Mouse (Mus musculus): Measurements from ENCODE around the gene Ccdc96. TPM values are rescaled to one million over a fixed set of nuclear protein-coding genes. Genes with fewer than 3 reads are reported as not detected.

Gene Ccdc96
- polyA plus RNA-seq, 1 experiment: 0.07 TPM

DNA sequence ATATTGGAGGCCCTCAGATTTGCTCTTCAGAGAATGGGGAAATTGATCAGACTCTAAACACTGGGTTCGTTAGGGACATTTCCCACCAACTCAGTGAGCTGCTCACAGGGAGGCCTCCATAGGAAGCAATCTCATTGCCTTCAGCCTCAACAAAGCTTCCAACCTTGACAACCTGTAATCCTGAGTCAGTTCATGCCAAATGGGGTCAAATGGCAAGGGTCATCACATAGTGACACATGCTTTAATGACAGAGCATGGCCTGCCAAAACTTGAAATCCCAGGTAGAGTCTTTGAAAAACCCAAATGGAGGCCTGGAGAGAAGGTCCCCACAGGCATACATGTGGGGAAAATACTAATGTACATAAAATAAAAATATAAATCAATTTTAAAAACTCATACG, 42.5 kb downstream of the Ccdc96 start:
- TF ChIP-seq POLR2A (IDR thresholded peaks at IDR 0.05; ENCODE audit: control insufficient read depth, extremely low read depth, insufficient read depth, low read length, poor library complexity) (no peak), CTCF (IDR thresholded peaks at IDR 0.05; ENCODE audit: borderline replicate concordance, control insufficient read depth, extremely low read depth, insufficient read depth, low read length, poor library complexity) (no peak)
- H3K4me3 ChIP-seq (ENCODE audit: control insufficient read depth, insufficient read depth, low read length): no peak overlapping the region
- WGBS: 97% methylated on average over 2 of the region's 2 CpGs
- no peak overlapping the region for H3K27ac ChIP-seq (ENCODE audit: control insufficient read depth, insufficient read depth, low read length)
- DNase-seq: no peak
- no peaks in the 10 kb centered on the region for H3K27me3 ChIP-seq (ENCODE audit: control insufficient read depth, insufficient read depth, low read length)
- no peaks in the 10 kb centered on the region for H3K36me3 ChIP-seq (ENCODE audit: control insufficient read depth, insufficient read depth, low read length)
- peaks cover 15% of the 10 kb centered on the region for H3K4me1 ChIP-seq (replicated peaks; ENCODE audit: control insufficient read depth, insufficient read depth, low read length)

DNA sequence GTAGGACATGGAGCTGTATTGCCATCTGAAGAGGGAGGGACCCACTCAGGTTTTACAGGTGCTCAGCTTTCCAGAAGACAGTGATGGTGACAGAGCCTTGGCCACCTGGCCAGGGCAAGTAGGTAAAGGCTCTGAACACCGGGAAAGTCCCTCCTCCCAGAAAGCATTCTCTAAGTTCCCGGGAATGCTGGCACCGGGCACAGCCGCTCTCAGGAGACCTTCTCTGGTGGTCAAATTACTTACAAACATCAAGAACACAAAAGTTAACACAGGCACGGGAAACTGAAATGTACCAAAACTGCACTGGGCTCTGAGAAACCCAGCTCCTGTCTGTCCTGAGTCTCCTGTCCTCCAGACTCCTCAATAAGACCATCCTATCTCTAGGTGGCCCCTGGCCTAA, 45.3 kb downstream of the Ccdc96 start:
- Histone ChIP-seq H3K4me1 (replicated peaks; ENCODE audit: control insufficient read depth, insufficient read depth, low read length) (peaks cover 13% of the 10 kb centered on the region), H3K4me3 (ENCODE audit: control insufficient read depth, insufficient read depth, low read length) (peak overlapping the region; percentile 64), H3K27ac (ENCODE audit: control insufficient read depth, insufficient read depth, low read length) (no peak overlapping the region), H3K36me3 (ENCODE audit: control insufficient read depth, insufficient read depth, low read length) (no peaks in the 10 kb centered on the region), H3K27me3 (ENCODE audit: control insufficient read depth, insufficient read depth, low read length) (no peaks in the 10 kb centered on the region)
- DNase-seq: no peak
- 33% methylated on average over 5 of the region's 5 CpGs for WGBS
- no peak for TF ChIP-seq POLR2A (IDR thresholded peaks at IDR 0.05; ENCODE audit: control insufficient read depth, extremely low read depth, insufficient read depth, low read length, poor library complexity)
- TF ChIP-seq CTCF (IDR thresholded peaks at IDR 0.05; ENCODE audit: borderline replicate concordance, control insufficient read depth, extremely low read depth, insufficient read depth, low read length, poor library complexity): no peak

DNA sequence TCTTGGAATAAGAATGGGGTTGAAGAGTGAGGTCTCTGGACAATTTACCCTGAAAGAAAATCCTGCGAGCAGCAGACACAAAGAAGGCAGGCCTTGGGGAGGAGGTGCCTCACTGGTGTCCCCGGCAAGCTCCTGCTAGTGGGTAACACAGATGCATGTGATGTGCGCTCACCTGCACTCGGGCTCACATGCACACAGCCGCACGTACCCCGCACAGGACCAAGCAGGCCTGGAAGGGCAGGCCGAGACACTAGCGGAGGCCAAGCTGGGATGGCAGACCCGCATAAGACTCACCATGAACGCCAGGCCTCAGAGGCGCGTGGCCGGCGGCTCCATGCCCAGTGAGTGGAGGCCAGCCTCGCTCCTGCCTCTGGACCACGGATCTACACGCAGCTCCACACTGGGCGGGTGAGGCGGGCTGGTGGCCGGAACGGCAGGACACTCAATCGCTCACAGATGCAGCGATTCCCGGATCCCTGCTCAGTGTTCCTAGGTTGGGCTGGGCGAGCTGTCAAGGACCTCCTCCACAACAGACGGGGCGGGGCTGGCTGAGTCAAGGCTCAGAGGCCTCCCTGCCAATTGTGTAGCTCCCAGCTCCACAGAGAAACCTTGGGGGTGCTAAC, 45.9 kb downstream of the Ccdc96 start:
- peak overlapping the region; percentile 64 for H3K4me3 ChIP-seq (ENCODE audit: control insufficient read depth, insufficient read depth, low read length)
- 4% methylated on average over 28 of the region's 28 CpGs for WGBS
- H3K4me1 ChIP-seq (replicated peaks; ENCODE audit: control insufficient read depth, insufficient read depth, low read length): peaks cover 13% of the 10 kb centered on the region
- H3K36me3 ChIP-seq (ENCODE audit: control insufficient read depth, insufficient read depth, low read length): no peaks in the 10 kb centered on the region
- H3K27me3 ChIP-seq (ENCODE audit: control insufficient read depth, insufficient read depth, low read length): no peaks in the 10 kb centered on the region
- no peak overlapping the region for H3K27ac ChIP-seq (ENCODE audit: control insufficient read depth, insufficient read depth, low read length)
- no peak for TF ChIP-seq POLR2A (IDR thresholded peaks at IDR 0.05; ENCODE audit: control insufficient read depth, extremely low read depth, insufficient read depth, low read length, poor library complexity)
- 0 out of 2 replicates have a peak, but pooled peaks have one; percentile 58 for TF ChIP-seq CTCF (IDR thresholded peaks at IDR 0.05; ENCODE audit: borderline replicate concordance, control insufficient read depth, extremely low read depth, insufficient read depth, low read length, poor library complexity)
- DNase-seq: peak; percentile 81

DNA sequence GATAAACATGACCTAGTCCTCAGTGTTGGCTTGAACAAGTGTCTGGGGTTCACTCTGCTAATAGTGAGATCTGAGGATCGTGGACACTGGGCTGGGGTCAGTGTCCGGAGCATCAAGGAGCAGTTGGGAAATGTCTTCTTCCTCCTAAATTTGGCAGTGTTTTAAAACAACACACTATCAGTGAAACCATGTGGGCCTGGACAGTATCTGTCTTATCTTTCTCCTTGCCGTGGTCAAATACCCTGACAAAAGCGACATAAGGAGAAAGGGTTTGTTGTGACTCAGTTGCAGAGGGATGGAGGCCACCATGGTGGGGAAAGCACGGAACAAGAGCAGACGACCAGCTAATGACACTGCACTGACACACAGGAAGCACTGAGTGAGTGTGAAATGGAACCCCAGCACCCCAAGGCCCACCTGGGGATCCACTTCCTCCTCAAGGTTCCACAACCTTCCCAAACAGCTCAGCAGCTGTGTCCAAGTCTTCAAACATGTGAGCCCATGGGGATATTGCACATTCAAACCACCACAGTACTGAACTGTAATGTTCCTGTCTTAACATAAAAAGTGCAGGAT, 50.2 kb downstream of the Ccdc96 start:
- Histone ChIP-seq H3K4me3 (ENCODE audit: control insufficient read depth, insufficient read depth, low read length) (no peak overlapping the region), H3K4me1 (replicated peaks; ENCODE audit: control insufficient read depth, insufficient read depth, low read length) (peaks cover 14% of the 10 kb centered on the region), H3K27ac (ENCODE audit: control insufficient read depth, insufficient read depth, low read length) (no peak overlapping the region), H3K27me3 (ENCODE audit: control insufficient read depth, insufficient read depth, low read length) (no peaks in the 10 kb centered on the region), H3K36me3 (ENCODE audit: control insufficient read depth, insufficient read depth, low read length) (no peaks in the 10 kb centered on the region)
- DNase-seq: no peak
- WGBS: 84% methylated on average over 6 of the region's 6 CpGs
- TF ChIP-seq POLR2A (IDR thresholded peaks at IDR 0.05; ENCODE audit: control insufficient read depth, extremely low read depth, insufficient read depth, low read length, poor library complexity) (no peak), CTCF (IDR thresholded peaks at IDR 0.05; ENCODE audit: borderline replicate concordance, control insufficient read depth, extremely low read depth, insufficient read depth, low read length, poor library complexity) (no peak)

DNA sequence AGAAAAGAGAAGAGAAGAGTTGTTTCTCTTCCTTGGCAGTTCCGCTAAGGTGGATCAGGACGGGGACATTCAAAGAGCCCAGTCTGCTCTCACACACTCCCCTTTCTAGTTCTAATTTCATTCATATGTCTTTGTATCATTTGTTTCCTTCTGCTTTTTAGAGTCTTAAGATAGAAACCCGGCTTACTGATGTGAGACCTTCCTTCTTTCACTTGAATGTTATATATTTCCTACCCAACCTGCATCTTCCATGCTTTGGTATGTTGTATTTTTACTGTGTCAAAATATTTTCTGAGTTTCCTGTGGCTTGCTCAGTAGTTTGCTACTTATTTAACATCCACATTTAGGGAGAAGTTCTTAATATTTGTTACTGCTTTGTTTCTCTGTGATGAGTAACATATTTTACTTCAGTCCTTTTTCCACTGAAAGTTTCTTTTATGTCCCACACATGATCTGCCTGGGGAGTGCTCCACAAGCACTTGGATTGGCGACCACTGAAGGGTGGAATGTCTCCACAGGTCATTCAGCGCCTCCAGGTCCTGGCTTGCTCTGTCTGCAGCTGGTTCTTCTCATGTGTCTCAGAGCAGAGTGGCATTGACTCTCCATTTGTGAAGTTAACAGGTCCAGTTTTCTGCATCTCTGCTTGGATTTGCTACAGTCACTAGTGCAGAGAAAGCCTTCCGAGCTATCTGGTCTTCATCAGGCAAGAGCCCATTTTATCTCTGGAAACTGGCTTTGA, 51.2 kb downstream of the Ccdc96 start:
- H3K4me3 ChIP-seq (ENCODE audit: control insufficient read depth, insufficient read depth, low read length): no peak overlapping the region
- H3K4me1 ChIP-seq (replicated peaks; ENCODE audit: control insufficient read depth, insufficient read depth, low read length): peaks cover 6% of the 10 kb centered on the region
- no peaks in the 10 kb centered on the region for H3K36me3 ChIP-seq (ENCODE audit: control insufficient read depth, insufficient read depth, low read length)
- no peak for DNase-seq
- no peaks in the 10 kb centered on the region for H3K27me3 ChIP-seq (ENCODE audit: control insufficient read depth, insufficient read depth, low read length)
- WGBS: 77% methylated on average over 6 of the region's 6 CpGs
- no peak overlapping the region for H3K27ac ChIP-seq (ENCODE audit: control insufficient read depth, insufficient read depth, low read length)
- TF ChIP-seq CTCF (IDR thresholded peaks at IDR 0.05; ENCODE audit: borderline replicate concordance, control insufficient read depth, extremely low read depth, insufficient read depth, low read length, poor library complexity): no peak
- TF ChIP-seq POLR2A (IDR thresholded peaks at IDR 0.05; ENCODE audit: control insufficient read depth, extremely low read depth, insufficient read depth, low read length, poor library complexity): no peak

DNA sequence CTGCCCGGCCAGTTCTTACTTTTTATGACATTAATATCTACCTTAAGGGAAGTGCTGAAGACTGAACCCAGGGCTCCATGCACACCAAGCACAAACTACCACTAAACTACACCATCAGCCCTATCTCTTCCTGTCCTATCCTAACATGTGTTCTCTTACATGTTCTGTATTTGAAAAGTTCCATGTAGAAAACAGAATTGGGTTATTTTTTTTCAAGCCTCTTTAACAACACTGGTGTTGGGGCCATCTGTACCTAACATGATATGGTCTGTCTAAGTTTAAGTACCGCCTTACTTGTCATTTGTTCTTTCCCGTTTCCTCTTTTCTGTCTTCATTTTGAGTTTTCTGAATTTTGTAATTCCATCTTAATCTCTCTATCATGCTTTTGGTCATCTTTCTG, 52.0 kb downstream of the Ccdc96 start:
- no peak overlapping the region for H3K4me3 ChIP-seq (ENCODE audit: control insufficient read depth, insufficient read depth, low read length)
- WGBS: 91% methylated on average over 3 of the region's 3 CpGs
- no peaks in the 10 kb centered on the region for H3K36me3 ChIP-seq (ENCODE audit: control insufficient read depth, insufficient read depth, low read length)
- H3K27me3 ChIP-seq (ENCODE audit: control insufficient read depth, insufficient read depth, low read length): no peaks in the 10 kb centered on the region
- no peak for TF ChIP-seq POLR2A (IDR thresholded peaks at IDR 0.05; ENCODE audit: control insufficient read depth, extremely low read depth, insufficient read depth, low read length, poor library complexity)
- no peak for TF ChIP-seq CTCF (IDR thresholded peaks at IDR 0.05; ENCODE audit: borderline replicate concordance, control insufficient read depth, extremely low read depth, insufficient read depth, low read length, poor library complexity)
- H3K27ac ChIP-seq (ENCODE audit: control insufficient read depth, insufficient read depth, low read length): no peak overlapping the region
- no peak for DNase-seq
- peaks cover 6% of the 10 kb centered on the region for H3K4me1 ChIP-seq (replicated peaks; ENCODE audit: control insufficient read depth, insufficient read depth, low read length)

Other genes with a start within 250 kb of the Ccdc96 start
- gene Sorcs2, start 86.4 kb upstream of the Ccdc96 start, polyA plus RNA-seq (2012; rRNA removed): 5.7 TPM in 2 replicates
- 13.7 and 15.3 TPM in 2 replicates for gene Grpel1, start 19.6 kb upstream of the Ccdc96 start, polyA plus RNA-seq (2012; rRNA removed)
- 15.8 and 16.7 TPM in 2 replicates for gene Tada2b, start 303 bp upstream of the Ccdc96 start, polyA plus RNA-seq (2012; rRNA removed)
- 42.4 and 48.6 TPM in 2 replicates for gene Tbc1d14, start 108.7 kb downstream of the Ccdc96 start, polyA plus RNA-seq (2012; rRNA removed)
- gene D5Ertd579e, start 211.4 kb downstream of the Ccdc96 start, polyA plus RNA-seq (2012; rRNA removed): 22.9 and 26.8 TPM in 2 replicates

Measured in thymus, adult 2 months (tissue).